Mouse (Mus musculus): Measurements from ENCODE around the gene Gm5169.
"Not testable (repeated sequence)": the region's sequence is repeated elsewhere in the genome, so short reads cannot be mapped to it uniquely, and the experiment has no call there.

The Gm5169 gene

DNA sequence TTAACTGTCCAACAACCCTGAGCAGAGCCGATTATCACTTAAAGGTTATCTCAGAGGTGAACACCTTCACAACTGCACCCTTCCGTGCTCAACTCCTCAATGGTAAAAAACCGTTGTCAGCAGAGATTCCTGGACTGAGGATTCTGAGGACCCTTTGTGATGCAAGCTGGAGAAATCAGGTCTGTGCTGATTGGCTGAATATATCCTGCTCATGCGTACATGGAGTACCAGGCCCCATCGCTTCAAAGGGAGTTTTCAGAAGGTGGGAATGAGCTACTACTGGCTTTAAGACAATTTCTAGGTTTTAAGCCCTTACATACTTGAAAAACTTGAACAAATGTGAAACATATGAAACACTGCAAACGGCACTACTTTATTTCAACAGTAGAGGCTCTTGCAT lies at the start of gene Gm5169:
Gene Gm5169 (minus strand): TSS at position 101 of the 400 bp plus-strand sequence.
- DNase-seq, result not testable (repeated sequence)

DNA sequence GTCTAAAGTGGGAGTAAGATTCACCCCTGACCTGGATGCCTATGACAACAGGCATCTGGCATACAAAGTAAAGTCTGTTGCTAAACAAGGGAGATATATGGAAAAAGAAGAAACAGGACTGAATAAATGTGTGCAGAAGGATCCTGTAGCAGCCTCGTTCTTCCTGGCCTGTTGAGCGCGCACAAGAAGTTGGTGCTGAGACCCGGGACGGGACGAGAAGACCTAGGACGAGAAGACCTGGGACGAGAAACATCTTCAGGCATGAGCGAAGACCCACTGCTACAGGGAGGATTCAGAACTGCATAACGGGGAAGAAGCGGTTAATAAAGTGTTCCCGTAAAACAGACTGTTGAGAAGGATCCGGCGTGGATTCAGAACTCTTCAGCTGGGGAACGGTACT lies 46.2 kb upstream of the Gm5169 start:
- not testable (repeated sequence) for DNase-seq
